Mouse (Mus musculus): ENCODE data around the gene Als2cr12. TPM values are rescaled to one million over a fixed set of nuclear protein-coding genes. Genes with fewer than 3 reads are reported as not detected.

Als2cr12 gene
- polyA plus RNA-seq, 1 experiment from 2014 or later, result not detected

GRCm38 (mm10) chr1:58734043-58734920 is 38.5 kb upstream of the Als2cr12 start:
- Histone ChIP-seq H3K9me3 (ENCODE audit: control insufficient read depth, low read length) (no peaks in the 10 kb centered on the region), H3K9ac (ENCODE audit: low read length) (no peak overlapping the region), H3K4me2 (ENCODE audit: low read length) (no peak overlapping the region), H3K36me3 (ENCODE audit: control insufficient read depth, insufficient read depth, low read length) (peaks cover 83% of the 10 kb centered on the region), H3K4me3 (ENCODE audit: control insufficient read depth in 1 of 2, insufficient read depth in 1 of 2, low read depth in 1 of 2, low read length in 2 of 2) (no peak overlapping the region), H3K27me3 (ENCODE audit: control insufficient read depth, insufficient read depth, low read length) (no peaks in the 10 kb centered on the region), H3K27ac (replicated peaks in 1 of 2; ENCODE audit: control insufficient read depth in 1 of 2, insufficient read depth in 1 of 2, low read depth in 2 of 2, low read length in 2 of 2) (no peak overlapping the region), H3K4me1 (ENCODE audit: control insufficient read depth in 2 of 2, insufficient read depth in 2 of 2, low read length in 2 of 2) (no peaks in the 10 kb centered on the region)
- WGBS, result 89% methylated on average over 11 of the region's 11 CpGs
- no peak for ATAC-seq (ENCODE audit: insufficient number of reproducible peaks, insufficient read depth, low FRiP score, low read depth)

DNA sequence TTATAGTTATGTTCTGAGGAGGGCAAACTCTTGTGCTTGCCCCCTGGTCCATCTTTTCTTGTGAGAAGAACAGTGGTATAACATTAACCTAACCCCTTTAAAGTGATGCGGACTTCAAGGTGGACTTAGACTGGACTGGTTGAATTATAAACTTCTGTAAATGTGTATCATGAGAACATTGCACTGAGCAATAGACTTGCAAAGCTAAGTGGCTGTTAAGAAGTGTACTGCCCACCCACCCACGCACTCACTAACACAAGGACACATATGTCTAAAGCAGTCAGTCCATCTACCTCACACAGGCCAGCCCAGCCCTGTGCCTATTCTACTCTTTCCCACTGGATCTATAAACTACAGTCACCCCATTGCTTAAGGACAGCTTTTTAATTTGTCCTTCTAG is 37.8 kb upstream of the Als2cr12 start:
- peaks cover 84% of the 10 kb centered on the region for H3K36me3 ChIP-seq (ENCODE audit: control insufficient read depth, insufficient read depth, low read length)
- H3K9me3 ChIP-seq (ENCODE audit: control insufficient read depth, low read length), result no peaks in the 10 kb centered on the region
- ATAC-seq (ENCODE audit: insufficient number of reproducible peaks, insufficient read depth, low FRiP score, low read depth), result no peak
- H3K9ac ChIP-seq (ENCODE audit: low read length), result no peak overlapping the region
- no peak overlapping the region for H3K4me3 ChIP-seq (ENCODE audit: control insufficient read depth in 1 of 2, insufficient read depth in 1 of 2, low read depth in 1 of 2, low read length in 2 of 2)
- H3K4me2 ChIP-seq (ENCODE audit: low read length), result no peak overlapping the region
- no peaks in the 10 kb centered on the region for H3K4me1 ChIP-seq (ENCODE audit: control insufficient read depth in 2 of 2, insufficient read depth in 2 of 2, low read length in 2 of 2)
- no peaks in the 10 kb centered on the region for H3K27me3 ChIP-seq (ENCODE audit: control insufficient read depth, insufficient read depth, low read length)
- 88% methylated on average over 2 of the region's 2 CpGs for WGBS
- H3K27ac ChIP-seq (replicated peaks in 1 of 2; ENCODE audit: control insufficient read depth in 1 of 2, insufficient read depth in 1 of 2, low read depth in 2 of 2, low read length in 2 of 2), result no peak overlapping the region

DNA sequence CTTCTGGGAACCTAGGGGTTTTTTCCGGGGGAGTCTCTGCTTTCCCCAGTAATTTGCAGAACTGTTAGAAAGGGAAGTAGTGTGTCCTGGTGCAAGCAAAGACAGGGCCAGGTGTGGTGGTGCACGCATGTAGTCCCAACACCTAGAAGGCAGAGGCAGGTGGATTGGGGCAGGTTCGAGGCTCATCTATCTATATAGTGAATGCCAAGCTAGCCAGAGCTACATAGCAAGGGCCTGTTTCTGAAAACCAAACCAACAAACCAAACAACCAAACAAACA is 32.7 kb upstream of the Als2cr12 start:
- Histone ChIP-seq H3K9ac (ENCODE audit: low read length) (no peak overlapping the region), H3K27me3 (ENCODE audit: control insufficient read depth, insufficient read depth, low read length) (no peaks in the 10 kb centered on the region), H3K36me3 (ENCODE audit: control insufficient read depth, insufficient read depth, low read length) (peaks cover 53% of the 10 kb centered on the region), H3K4me3 (ENCODE audit: control insufficient read depth in 1 of 2, insufficient read depth in 1 of 2, low read depth in 1 of 2, low read length in 2 of 2) (no peak overlapping the region), H3K4me1 (ENCODE audit: control insufficient read depth in 2 of 2, insufficient read depth in 2 of 2, low read length in 2 of 2) (peaks cover 2 to 5% of the 10 kb centered on the region in 2 experiments; a peak in 3 of 4 replicates), H3K9me3 (ENCODE audit: control insufficient read depth, low read length) (no peaks in the 10 kb centered on the region), H3K4me2 (ENCODE audit: low read length) (no peak overlapping the region), H3K27ac (replicated peaks in 1 of 2; ENCODE audit: control insufficient read depth in 1 of 2, insufficient read depth in 1 of 2, low read depth in 2 of 2, low read length in 2 of 2) (no peak overlapping the region)
- 91% methylated on average over 3 of the region's 3 CpGs for WGBS
- ATAC-seq (ENCODE audit: insufficient number of reproducible peaks, insufficient read depth, low FRiP score, low read depth), result no peak

- Histone ChIP-seq H3K27ac (replicated peaks in 1 of 2; ENCODE audit: control insufficient read depth in 1 of 2, insufficient read depth in 1 of 2, low read depth in 2 of 2, low read length in 2 of 2) (peak overlapping the region in 1 of 2 experiments; percentile 59; a peak in 1 of 4 replicates), H3K9ac (ENCODE audit: low read length) (no peak overlapping the region), H3K4me3 (ENCODE audit: control insufficient read depth in 1 of 2, insufficient read depth in 1 of 2, low read depth in 1 of 2, low read length in 2 of 2) (no peak overlapping the region), H3K4me2 (ENCODE audit: low read length) (no peak overlapping the region), H3K27me3 (ENCODE audit: control insufficient read depth, insufficient read depth, low read length) (no peaks in the 10 kb centered on the region), H3K4me1 (ENCODE audit: control insufficient read depth in 2 of 2, insufficient read depth in 2 of 2, low read length in 2 of 2) (peaks cover 5 to 7% of the 10 kb centered on the region in 2 experiments; a peak in 3 of 4 replicates), H3K9me3 (ENCODE audit: control insufficient read depth, low read length) (no peaks in the 10 kb centered on the region), H3K36me3 (ENCODE audit: control insufficient read depth, insufficient read depth, low read length) (peaks cover 48% of the 10 kb centered on the region)
- 78% methylated on average over 10 of the region's 10 CpGs for WGBS
- ATAC-seq (ENCODE audit: insufficient number of reproducible peaks, insufficient read depth, low FRiP score, low read depth), result no peak
Measured at GRCm38 (mm10) chr1:58727747-58728589, 32.2 kb upstream of the Als2cr12 start.

GRCm38 (mm10) chr1:58727019-58727746 is 31.4 kb upstream of the Als2cr12 start:
- Histone ChIP-seq H3K4me1 (ENCODE audit: control insufficient read depth in 2 of 2, insufficient read depth in 2 of 2, low read length in 2 of 2) (peaks cover 6 to 13% of the 10 kb centered on the region in 2 experiments), H3K9me3 (ENCODE audit: control insufficient read depth, low read length) (no peaks in the 10 kb centered on the region), H3K36me3 (ENCODE audit: control insufficient read depth, insufficient read depth, low read length) (peaks cover 48% of the 10 kb centered on the region), H3K4me2 (ENCODE audit: low read length) (no peak overlapping the region; the same call in 1 of the 2 replicates), H3K27ac (replicated peaks in 1 of 2; ENCODE audit: control insufficient read depth in 1 of 2, insufficient read depth in 1 of 2, low read depth in 2 of 2, low read length in 2 of 2) (peak overlapping the region; percentile 39 to 61; a peak in 2 of 4 replicates), H3K27me3 (ENCODE audit: control insufficient read depth, insufficient read depth, low read length) (no peaks in the 10 kb centered on the region), H3K4me3 (ENCODE audit: control insufficient read depth in 1 of 2, insufficient read depth in 1 of 2, low read depth in 1 of 2, low read length in 2 of 2) (no peak overlapping the region), H3K9ac (ENCODE audit: low read length) (no peak overlapping the region)
- ATAC-seq (ENCODE audit: insufficient number of reproducible peaks, insufficient read depth, low FRiP score, low read depth), result peak; percentile 36; the same call in 1 of the 2 replicates
- 86% methylated on average over 1 of the region's 1 CpGs for WGBS

GRCm38 (mm10) chr1:58725767-58726166 is 30.0 kb upstream of the Als2cr12 start:
- Histone ChIP-seq H3K27me3 (ENCODE audit: control insufficient read depth, insufficient read depth, low read length) (no peaks in the 10 kb centered on the region), H3K9me3 (ENCODE audit: control insufficient read depth, low read length) (no peaks in the 10 kb centered on the region), H3K9ac (ENCODE audit: low read length) (no peak overlapping the region), H3K27ac (replicated peaks in 1 of 2; ENCODE audit: control insufficient read depth in 1 of 2, insufficient read depth in 1 of 2, low read depth in 2 of 2, low read length in 2 of 2) (no peak overlapping the region), H3K4me1 (ENCODE audit: control insufficient read depth in 2 of 2, insufficient read depth in 2 of 2, low read length in 2 of 2) (peaks cover 9 to 18% of the 10 kb centered on the region in 2 experiments), H3K4me2 (ENCODE audit: low read length) (no peak overlapping the region), H3K36me3 (ENCODE audit: control insufficient read depth, insufficient read depth, low read length) (peaks cover 35% of the 10 kb centered on the region), H3K4me3 (ENCODE audit: control insufficient read depth in 1 of 2, insufficient read depth in 1 of 2, low read depth in 1 of 2, low read length in 2 of 2) (no peak overlapping the region)
- ATAC-seq (ENCODE audit: insufficient number of reproducible peaks, insufficient read depth, low FRiP score, low read depth), result no peak
- 73% methylated on average over 5 of the region's 5 CpGs for WGBS

DNA sequence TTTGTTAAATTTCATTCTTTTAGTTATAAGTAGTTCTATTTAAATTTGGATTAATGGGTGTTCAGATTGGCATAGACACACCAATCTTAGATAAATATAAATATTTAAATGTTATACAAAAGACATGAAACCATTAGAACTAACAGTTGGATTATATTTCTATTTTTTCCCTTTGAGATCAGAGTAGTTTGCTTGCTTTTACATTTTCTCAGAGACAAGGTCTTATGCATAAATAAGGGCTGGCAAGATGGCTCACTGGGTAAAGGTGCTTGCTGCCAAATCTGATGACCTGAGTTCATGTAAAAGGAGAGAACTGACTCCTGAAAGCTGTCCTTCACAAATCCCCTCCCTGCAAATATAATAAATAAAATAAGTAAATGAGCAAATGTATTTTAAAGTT is 29.3 kb upstream of the Als2cr12 start:
- no peak overlapping the region for H3K4me3 ChIP-seq (ENCODE audit: control insufficient read depth in 1 of 2, insufficient read depth in 1 of 2, low read depth in 1 of 2, low read length in 2 of 2)
- H3K27me3 ChIP-seq (ENCODE audit: control insufficient read depth, insufficient read depth, low read length), result no peaks in the 10 kb centered on the region
- H3K4me2 ChIP-seq (ENCODE audit: low read length), result no peak overlapping the region
- H3K9me3 ChIP-seq (ENCODE audit: control insufficient read depth, low read length), result no peaks in the 10 kb centered on the region
- no peak for ATAC-seq (ENCODE audit: insufficient number of reproducible peaks, insufficient read depth, low FRiP score, low read depth)
- H3K27ac ChIP-seq (replicated peaks in 1 of 2; ENCODE audit: control insufficient read depth in 1 of 2, insufficient read depth in 1 of 2, low read depth in 2 of 2, low read length in 2 of 2), result no peak overlapping the region
- no peak overlapping the region for H3K9ac ChIP-seq (ENCODE audit: low read length)
- H3K36me3 ChIP-seq (ENCODE audit: control insufficient read depth, insufficient read depth, low read length), result peaks cover 32% of the 10 kb centered on the region
- peaks cover 9 to 18% of the 10 kb centered on the region in 2 experiments for H3K4me1 ChIP-seq (ENCODE audit: control insufficient read depth in 2 of 2, insufficient read depth in 2 of 2, low read length in 2 of 2)
